Mouse (Mus musculus): ENCODE measurements at regions not wholly inside any gene's neighbourhood (a gene's known extent, or its start where the extent isn't known, plus 50 kb on each side); places are given as distances from the start of the nearest gene placed in this dataset.
"Not testable (repeated sequence)": the region's sequence is repeated elsewhere in the genome, so short reads cannot be mapped to it uniquely, and the experiment has no call there.

DNA sequence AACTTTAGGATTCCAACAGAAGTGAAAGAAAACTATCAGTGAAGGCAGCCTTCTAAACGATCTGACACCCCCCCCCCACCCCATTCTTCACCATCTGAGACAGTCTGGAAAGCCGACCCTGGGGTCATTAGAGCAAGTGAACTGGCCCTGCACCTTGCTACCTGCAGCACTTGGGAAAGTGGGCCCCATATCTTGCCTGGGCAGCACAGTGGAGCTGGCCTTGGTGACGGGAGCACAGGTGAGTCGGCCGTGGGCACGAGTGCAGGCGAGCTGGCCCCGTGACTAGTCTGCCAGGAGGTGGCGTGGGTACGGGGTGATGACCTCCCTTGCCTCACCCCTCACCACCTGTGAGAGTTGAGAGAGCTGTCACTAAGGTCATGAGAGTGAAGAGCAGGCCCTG is 110.7 kb upstream of the Abca1 start:
- DNase-seq (ENCODE audit: low spot score in 2 of 2): no peak
- intact Hi-C loops (cut with DNase I): no loop called here

DNA sequence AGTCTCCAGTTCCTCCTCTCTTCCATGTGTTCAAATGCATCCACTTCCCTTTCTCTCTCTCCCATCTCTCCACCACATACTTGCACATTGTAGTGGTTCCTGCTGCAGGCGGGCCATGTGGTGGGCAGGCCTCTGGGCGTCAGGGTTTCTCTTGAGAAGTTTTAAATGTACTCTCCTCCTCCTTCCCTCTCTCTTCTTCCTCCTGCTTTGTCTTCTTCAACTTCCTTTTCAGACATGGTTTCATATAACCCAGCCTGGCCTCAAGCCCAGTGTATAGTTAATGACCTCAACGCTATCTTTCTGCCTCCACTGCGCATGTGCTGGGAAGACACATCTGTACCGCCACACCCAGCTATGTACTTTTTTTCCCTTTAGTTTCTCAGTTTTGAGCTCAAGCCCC is 110.3 kb upstream of the Abca1 start:
- intact Hi-C loops (cut with DNase I): no loop called here

DNA sequence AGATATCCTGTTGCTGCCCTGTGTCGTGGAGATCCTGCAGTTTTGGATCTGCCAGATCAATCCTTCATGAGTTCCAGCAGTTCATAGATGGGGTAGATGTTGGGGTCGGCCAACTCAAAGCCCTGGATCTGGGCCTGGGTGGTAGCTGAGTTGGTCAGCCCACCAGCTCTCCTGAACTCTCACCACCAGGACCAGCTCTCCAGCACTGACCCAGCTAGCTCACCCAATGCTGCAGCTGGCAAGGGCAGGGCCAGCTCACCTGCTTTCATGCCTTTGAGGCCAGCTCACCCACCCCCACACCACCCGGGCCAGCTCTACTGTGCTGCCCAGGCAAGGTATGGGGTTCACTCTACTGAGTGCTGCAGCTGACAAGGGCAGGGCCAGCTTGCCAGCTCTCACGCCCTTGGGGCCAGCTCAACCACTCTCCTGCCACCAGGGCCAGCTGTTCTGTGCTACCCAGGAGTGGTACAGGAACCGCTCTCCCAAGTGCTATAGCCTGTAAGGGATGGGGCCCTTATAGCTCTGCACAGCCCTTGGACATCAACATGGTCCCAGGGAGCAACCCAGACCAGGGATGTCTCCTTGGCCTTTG is 109.7 kb upstream of the Abca1 start:
- intact Hi-C loops (cut with DNase I): no loop called here
- no peak for DNase-seq (ENCODE audit: low spot score in 2 of 2)

More for the DNA sequence above, 110.3 kb upstream of the Abca1 start:
- DNase-seq (ENCODE audit: low spot score in 2 of 2): no peak

GRCm38 (mm10) chr4:53264901-53265300 is 105.2 kb upstream of the Abca1 start:
- intact Hi-C loops (cut with DNase I): no loop called here
- DNase-seq (ENCODE audit: low spot score in 2 of 2): no peak

DNA sequence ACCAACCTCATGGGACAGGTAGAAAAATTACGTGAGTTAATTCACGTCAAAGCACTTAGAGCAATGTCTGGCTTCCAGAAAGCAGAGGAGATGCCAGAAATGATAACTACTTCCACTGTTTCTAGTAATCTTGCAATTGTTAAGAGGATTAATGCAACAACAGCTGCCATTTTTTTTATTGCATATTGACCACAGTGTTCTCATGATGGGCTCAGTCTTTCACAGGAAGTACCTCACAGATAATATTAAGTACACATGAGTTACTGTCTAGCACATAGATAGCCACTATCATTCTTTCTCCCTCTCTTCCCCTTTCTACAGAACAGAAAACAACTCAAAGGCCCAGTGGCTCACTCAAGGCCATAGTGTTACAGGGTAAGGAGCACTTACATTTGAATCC is 104.8 kb upstream of the Abca1 start:
- DNase-seq (ENCODE audit: low spot score in 2 of 2): no peak
- intact Hi-C loops (cut with DNase I): no loop called here

GRCm38 (mm10) chr4:53263776-53264175 is 104.1 kb upstream of the Abca1 start:
- peak; percentile 76 to 81 for DNase-seq (ENCODE audit: low spot score in 2 of 2)
- intact Hi-C loops (cut with DNase I): no loop called here

- no peak for DNase-seq (ENCODE audit: low spot score in 2 of 2)
- intact Hi-C loops (cut with DNase I): no loop called here
These were observed 102.8 kb upstream of the Abca1 start for GRCm38 (mm10) chr4:53262466-53262865.

- intact Hi-C loops (cut with DNase I): no loop called here
- no peak for DNase-seq (ENCODE audit: low spot score in 2 of 2)
These were observed 102.0 kb upstream of the Abca1 start for GRCm38 (mm10) chr4:53261556-53262140.

GRCm38 (mm10) chr4:53258975-53259374 is 99.3 kb upstream of the Abca1 start:
- intact Hi-C loops (cut with DNase I): no loop called here
- no peak for DNase-seq (ENCODE audit: low spot score in 2 of 2)

DNA sequence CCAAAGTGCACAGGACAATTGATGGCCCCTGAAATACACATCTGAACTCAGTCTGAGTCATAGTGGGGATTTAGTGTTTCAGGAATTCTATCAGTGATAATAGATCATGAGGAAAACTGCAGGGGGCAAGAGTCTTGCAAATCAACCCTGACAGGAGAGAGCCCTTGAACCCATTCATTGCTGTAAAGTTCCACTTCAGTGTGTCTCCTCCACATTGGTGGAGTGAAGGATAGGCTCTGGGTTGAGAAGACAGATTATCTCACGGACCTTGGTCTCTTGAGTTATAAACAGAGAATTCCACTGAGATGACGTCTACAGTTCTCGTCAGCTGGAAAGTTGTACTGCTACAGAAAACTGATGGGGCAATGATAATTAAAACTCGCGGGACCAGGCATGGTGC is 97.3 kb upstream of the Abca1 start:
- intact Hi-C loops (cut with DNase I): no loop called here
- DNase-seq (ENCODE audit: low spot score in 2 of 2): no peak

DNA sequence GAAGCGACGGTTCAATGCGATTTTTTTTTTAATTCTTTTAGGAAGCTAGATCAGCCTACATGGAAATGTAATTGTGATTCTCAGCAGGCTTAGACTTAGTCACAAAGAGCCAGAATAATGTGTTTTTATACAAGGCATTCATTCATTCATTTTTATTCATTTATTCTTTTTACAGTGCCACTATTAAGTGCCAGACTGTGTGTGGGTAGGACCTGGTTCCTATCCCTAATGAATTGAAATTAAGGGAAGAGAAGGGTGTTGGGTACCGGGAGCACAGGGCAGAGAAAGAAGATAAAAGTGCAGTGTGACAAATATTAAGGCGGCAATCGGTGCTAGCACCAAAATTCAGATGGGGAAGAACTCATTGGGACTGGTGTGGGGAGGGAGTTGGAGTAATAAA is 94.8 kb upstream of the Abca1 start:
- DNase-seq (ENCODE audit: low spot score in 2 of 2): no peak
- intact Hi-C loops (cut with DNase I): no loop called here

DNA sequence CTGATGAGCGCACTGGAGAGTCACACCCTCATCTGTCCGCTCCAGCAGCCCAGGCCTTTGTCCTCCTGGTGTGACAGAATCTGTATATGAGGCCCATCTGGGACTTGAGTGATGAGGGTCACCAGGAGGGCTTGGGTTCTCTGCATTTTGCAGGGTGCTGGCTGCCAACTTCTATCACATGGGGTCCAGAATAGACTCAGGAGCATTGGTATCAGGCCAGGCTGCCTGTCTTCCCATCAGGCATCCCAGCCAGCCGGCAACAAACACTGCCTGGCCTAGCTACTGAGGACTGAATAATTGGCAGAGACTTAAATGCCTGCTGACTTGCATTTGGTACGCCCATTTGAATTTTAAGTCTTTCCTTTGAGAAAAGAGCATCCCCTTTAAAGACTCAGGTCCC is 94.0 kb upstream of the Abca1 start:
- peak; percentile 26 to 31 for DNase-seq (ENCODE audit: low spot score in 2 of 2)
- intact Hi-C loops (cut with DNase I): no loop called here

DNA sequence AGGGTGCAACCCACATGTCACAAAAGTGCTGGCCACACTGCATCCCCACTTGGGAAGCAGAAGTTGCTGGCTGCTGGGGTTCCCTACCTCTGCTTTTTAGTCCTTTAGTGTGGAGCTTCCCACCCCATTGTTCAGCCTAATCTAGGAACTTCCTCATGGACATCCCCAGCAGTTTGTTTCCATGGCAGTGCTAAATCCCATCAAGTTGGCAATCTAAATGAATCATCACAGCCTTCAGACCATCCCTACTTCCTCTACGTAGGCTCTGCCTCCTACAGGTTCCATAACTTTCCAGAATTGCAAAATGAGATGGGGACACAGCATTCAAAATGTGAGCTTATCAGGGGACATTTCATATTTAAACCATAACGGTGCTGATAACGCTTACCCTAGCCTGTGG is 90.6 kb upstream of the Abca1 start:
- intact Hi-C loops (cut with DNase I): no loop called here
- DNase-seq (ENCODE audit: low spot score in 2 of 2): peak in 1 of 2 experiments; percentile 10

DNA sequence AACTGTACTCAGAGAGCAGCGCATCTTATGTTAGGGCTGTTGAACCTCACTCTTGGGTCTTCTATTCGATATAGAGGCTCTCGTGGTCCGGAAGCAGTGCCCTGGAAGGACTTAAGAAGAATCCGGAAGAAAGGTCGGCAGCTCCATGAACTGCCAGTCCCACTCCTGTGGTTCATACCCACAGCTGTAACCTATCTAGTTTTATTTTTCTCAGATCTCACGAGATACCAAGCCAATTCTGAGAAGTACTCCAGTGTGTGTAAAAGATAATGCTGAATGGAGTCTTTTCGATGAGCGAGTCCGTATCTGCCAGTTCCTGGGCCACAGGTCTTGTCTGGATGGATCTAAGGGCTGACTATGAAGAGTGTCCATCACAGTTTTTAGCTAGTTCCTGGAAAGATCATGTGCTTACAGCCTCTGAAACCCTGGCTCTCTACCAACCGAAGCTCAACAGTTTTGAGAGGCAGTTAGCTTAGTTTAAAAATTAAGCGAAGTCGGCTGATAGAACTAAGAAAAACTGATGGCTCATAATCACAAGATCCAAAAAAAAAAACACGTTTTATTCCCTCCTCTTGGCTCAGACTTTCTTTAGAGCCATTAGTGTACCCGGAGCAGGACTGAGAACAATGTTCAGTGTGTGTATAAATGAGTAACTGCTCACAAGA is 86.5 kb upstream of the Abca1 start:
- no peak for DNase-seq (ENCODE audit: low spot score in 2 of 2)

DNA sequence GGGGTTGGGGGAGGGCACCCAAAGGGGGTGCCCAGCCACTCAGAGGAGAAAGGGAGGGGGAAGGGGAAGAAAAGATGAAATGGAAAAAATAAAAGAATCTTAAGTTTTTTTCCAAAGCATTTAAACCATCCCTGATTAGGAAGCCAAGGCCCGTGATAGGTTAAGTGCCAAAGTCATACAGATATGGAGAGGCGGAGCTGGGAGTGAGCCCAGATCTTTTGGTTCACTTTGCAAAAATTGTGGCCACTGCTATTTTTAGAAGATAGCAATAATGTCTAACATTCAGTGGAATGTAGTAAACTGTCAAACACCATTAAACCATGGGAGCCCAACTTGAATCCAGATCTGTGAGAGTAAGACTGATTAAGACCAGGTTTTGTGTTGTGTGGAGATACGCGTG is 85.9 kb upstream of the Abca1 start:
- no peak for DNase-seq (ENCODE audit: low spot score in 2 of 2)
- intact Hi-C loops (cut with DNase I): no loop called here

More for the DNA sequence above, 86.5 kb upstream of the Abca1 start:
- intact Hi-C loops (cut with DNase I): no loop called here

DNA sequence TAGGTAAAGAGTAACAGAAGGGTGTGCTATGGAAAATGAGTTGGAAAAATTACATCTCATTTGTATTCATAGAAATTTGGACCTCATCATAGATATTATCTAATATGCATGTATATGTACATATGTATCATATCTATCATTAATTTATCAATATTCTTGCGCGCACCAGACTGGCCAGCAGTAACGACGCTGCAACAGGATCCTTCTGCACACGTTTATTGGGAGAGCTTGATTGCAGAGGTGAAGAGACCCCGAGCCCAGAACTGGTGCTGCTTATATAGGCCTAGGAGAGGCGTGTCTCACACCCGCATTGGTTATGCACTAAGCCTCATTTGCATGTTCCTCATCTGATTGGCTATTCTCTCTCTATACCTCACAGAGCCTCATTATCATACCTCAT is 83.8 kb upstream of the Abca1 start:
- DNase-seq (ENCODE audit: low spot score in 2 of 2); intact Hi-C loops (cut with DNase I): not testable (repeated sequence)

- DNase-seq (ENCODE audit: low spot score in 2 of 2): no peak
- intact Hi-C loops (cut with DNase I): loop anchor here (10.0 kb wide), 1 partner anchor 115 kb away; no protein-coding TSS in a partner anchor
These were observed 80.2 kb upstream of the Abca1 start for GRCm38 (mm10) chr4:53239856-53240255.

DNA sequence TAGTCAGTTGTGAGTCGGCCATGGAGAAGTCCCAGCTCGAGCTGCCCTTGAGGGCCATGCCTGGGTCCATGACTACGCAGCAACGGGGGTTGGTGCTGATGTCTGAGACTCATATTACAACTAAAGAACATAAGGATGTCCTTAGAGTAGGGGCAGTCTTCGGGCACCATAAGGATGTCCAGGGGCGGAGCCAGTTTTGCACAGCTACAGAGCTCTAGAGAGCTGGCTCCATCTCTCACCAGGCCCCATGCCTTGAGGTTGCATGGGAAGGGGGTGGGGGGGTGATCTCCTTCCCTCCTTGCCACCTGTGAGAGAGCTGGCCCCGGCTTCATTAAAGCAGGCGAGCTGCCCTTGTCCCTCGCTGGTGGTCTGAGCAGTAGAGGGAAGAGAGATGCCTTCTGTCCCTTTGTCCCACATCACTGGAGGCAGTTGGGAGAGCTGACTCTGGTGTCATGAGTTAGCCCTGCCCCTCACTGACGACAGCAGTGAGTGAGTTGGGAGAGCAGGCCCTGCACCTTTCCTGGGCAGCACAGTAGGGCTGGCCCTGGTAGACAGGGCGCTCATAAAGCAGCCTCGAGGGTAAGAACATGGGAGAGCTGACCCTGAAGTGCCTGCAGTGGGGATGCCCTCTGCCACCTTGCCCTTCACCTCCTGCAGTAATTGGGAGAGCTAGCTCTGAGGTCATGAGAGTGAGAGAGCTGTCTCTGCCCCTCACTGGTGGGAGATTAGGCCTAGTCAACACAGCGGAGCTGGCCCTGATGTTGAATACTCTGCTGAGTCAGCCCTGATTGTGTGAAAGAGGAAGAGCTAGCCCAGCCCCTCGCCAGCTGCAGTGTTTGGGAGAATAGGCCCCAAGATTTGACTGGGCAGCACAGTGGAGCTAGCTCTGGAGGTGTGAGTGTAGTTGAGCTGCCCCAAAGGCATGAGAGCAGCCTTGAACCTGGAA is 78.9 kb upstream of the Abca1 start:
- no peak for DNase-seq (ENCODE audit: low spot score in 2 of 2)
- intact Hi-C loops (cut with DNase I): loop anchor here (10.0 kb wide), 1 partner anchor 116 kb away; no protein-coding TSS in a partner anchor

DNA sequence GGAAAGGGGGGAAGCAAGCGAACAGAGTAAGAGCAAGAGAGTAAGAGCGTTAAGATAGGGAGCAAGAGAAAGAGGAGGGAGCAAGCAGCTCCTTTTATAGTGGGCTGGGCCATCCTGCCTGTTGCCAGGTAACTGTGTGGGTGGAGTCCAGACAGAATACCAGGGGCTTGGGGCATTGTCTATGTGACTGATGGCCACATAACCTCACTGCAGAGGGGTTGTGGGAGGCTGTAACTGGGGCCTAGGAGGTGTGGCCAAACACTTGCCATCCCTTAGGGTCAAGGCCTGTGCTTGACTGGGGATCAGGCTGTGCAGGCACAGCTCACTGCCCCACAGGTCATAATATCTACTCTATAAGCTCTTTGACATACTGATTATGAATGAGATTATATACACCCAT is 76.2 kb upstream of the Abca1 start:
- DNase-seq (ENCODE audit: low spot score in 2 of 2): no peak
- intact Hi-C loops (cut with DNase I): loop anchor here (10.0 kb wide), 1 partner anchor 119 kb away; no protein-coding TSS in a partner anchor

DNA sequence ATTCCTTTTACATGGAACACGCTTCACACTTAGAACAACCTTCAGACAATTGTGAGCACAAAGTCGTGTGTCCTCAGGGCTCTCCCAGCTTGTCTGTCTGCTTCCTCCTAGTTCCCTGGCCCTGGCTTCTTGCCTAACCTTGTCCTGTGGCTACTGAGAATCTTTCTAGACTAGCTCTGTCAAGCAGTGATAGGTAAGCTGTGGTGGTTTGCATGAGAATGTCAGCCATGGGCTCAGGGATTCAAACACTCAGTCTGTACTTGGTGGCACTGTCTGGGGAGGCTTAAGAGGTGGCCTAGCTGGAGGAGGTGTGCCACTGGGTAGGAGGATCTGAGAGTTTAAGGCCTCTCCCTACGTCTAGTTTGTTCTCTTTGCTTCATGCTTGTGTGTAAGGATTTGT is 72.7 kb upstream of the Abca1 start:
- DNase-seq (ENCODE audit: low spot score in 2 of 2): no peak
- intact Hi-C loops (cut with DNase I): loop anchor here (10.0 kb wide), 1 partner anchor 122 kb away; no protein-coding TSS in a partner anchor

Measured in left cerebral cortex, postnatal 14 days (tissue).